Mouse (Mus musculus) CD4-positive, CD25-positive, alpha-beta regulatory T cell, adult 9 weeks (primary cell): ENCODE measurements around the gene Ttll8. TPM values are rescaled to one million over a fixed set of nuclear protein-coding genes. Genes with fewer than 3 reads are reported as not detected.

ENCODE experiments used
- polyA plus RNA-seq: library from polyadenylated mRNA; unstranded; fragments of 100-300 nt; shearing (Covaris generic); gene quantifications from one replicate; pipeline ENCODE4 v1.2.1, GENCODE M21; 2017

Ttll8 gene
- polyA plus RNA-seq, result not detected

DNA sequence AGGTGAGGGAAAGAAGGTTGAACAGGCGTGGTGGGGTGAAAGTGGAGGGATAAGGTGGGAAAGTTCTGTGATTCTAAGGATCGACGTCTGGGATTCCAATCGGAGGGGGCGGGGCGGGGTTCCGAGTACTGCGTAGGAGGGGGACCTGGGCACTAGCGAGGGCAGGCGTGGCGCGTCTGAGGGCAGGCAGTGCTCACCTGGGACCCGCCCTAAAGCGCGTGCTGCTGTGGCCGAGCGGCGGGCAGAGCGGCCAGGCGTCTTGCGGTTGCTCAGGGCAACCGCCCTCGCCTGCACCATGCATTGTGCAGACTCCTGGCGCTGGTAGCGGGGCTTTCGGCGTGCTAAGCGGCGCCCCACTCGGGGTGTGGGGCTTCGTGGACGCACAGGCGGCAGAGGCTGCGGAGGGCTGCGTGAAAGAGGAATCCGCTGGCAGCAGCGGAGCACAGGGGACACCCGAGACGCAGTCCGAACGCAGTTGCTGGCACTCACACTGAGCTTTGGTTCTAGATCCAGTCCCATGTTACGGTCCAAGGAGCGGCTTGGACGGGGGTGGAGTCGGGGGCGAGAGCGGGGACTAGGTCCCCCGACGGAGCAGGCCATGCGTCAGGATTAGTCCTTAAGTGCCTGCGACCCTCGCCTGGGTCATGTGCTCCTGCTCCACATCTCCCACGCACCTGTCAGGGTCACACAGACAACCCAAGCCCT lies at the start of gene Ttll8:
Gene Ttll8 (minus strand): TSS at position 51 of the 705 bp plus-strand sequence.

DNA sequence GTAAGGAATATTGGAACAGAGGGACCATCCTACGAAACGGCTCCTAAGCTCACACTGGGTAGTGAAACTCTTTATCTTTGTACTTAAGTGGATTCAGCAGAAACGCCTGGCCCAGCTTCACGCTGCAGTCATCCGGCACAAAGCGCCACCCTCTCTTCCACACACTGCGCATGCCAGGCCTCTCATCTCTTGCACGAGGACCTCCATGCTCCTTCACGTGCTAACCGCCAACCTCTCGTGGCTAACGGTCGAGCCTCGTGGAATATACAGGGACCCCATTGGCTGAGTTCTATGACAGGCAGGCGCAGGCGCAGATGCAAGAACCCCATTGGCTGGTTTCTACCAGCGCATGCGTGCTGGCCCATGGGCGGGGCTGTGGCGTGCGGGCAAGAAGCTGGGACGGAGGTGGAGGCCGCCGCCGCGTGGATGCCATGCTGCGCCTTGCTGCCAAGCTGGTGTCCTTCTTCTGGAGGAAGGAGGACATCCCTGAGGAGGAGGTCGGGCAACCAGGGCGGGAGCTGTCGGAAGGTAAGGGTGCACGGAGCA lies 28.4 kb upstream of the Ttll8 start, which contains the start of gene Mov10l1:
Gene Mov10l1 (plus strand): TSS at position 376 of the 546 bp plus-strand sequence.

GRCm38 (mm10) chr15:88978281-88979137 lies 24.3 kb upstream of the Ttll8 start, which contains the start of gene Mlc1:
Gene Mlc1, minus strand, starts transcription at chr15:88979007.

GRCm38 (mm10) chr15:88861772-88862622 lies 92.2 kb downstream of the Ttll8 start, which contains the start of gene Pim3:
Gene Pim3, plus strand, starts transcription at chr15:88862186.

Other genes with a start within 250 kb of the Ttll8 start
- gene Brd1, start 220.2 kb downstream of the Ttll8 start, polyA plus RNA-seq, result 11.6 TPM
- 2.9 TPM for gene Zbed4, start 202.8 kb downstream of the Ttll8 start, polyA plus RNA-seq
- gene Alg12, start 135.1 kb downstream of the Ttll8 start, polyA plus RNA-seq, result 17.5 TPM
- gene Creld2, start 134.8 kb downstream of the Ttll8 start, polyA plus RNA-seq, result 11.9 TPM
- 4.1 TPM for gene Pim3, start 92.2 kb downstream of the Ttll8 start, polyA plus RNA-seq
- not detected for gene Mlc1, start 24.6 kb upstream of the Ttll8 start, polyA plus RNA-seq
- not detected for gene Mov10l1, start 28.5 kb upstream of the Ttll8 start, polyA plus RNA-seq
- not detected for gene Panx2, start 105.3 kb upstream of the Ttll8 start, polyA plus RNA-seq
- 48.7 TPM for gene Trabd, start 120.7 kb upstream of the Ttll8 start, polyA plus RNA-seq
- 4.5 TPM for gene Selenoo, start 134.7 kb upstream of the Ttll8 start, polyA plus RNA-seq
- gene Tubgcp6, start 168.7 kb upstream of the Ttll8 start, polyA plus RNA-seq, result 34.3 TPM
- gene Hdac10, start 174.3 kb upstream of the Ttll8 start, polyA plus RNA-seq, result 65.7 TPM
- gene Mapk12, start 186.3 kb upstream of the Ttll8 start, polyA plus RNA-seq, result 5.4 TPM
- gene Mapk11, start 195.2 kb upstream of the Ttll8 start, polyA plus RNA-seq, result 46.0 TPM
- gene Plxnb2, start 226.4 kb upstream of the Ttll8 start, polyA plus RNA-seq, result 4.4 TPM
- gene Dennd6b, start 242.1 kb upstream of the Ttll8 start, polyA plus RNA-seq, result 30.5 TPM